Mouse (Mus musculus) neural tube, embryonic 14.5 days (tissue): ENCODE results near the gene Slc4a4. TPM values are rescaled to one million over a fixed set of nuclear protein-coding genes. Genes with fewer than 3 reads are reported as not detected.
"Not testable (repeated sequence)": the region's sequence is repeated elsewhere in the genome, so short reads cannot be mapped to it uniquely, and the experiment has no call there.

Experiments used
- ATAC-seq: fragments of 200-750 bp; cut with Nextera tagmentation; 2 replicates; pipeline ENCODE4 v1.8.0; 2017; ENCODE audit warnings: low read depth, mild to moderate bottlenecking, moderate TSS enrichment, moderate library complexity
- H3K27ac ChIP-seq: fragments of 300-500 bp; sonication (generic); 2 replicates; pipeline ENCODE4 v1.5.1; 2014; ENCODE audit warnings: low read depth, mild to moderate bottlenecking, control low read depth, low read length, moderate library complexity, mixed read lengths
- H3K27me3 ChIP-seq: fragments of 300-500 bp; sonication (generic); 2 replicates; pipeline ENCODE4 v1.6.1; 2014; ENCODE audit warnings: low read length; ENCODE audit not compliant: control insufficient read depth, insufficient read depth
- H3K36me3 ChIP-seq: fragments of 300-500 bp; sonication (generic); 2 replicates; pipeline ENCODE4 v1.6.1; 2014; ENCODE audit warnings: low read length, mixed read lengths; ENCODE audit not compliant: control insufficient read depth, insufficient read depth
- H3K4me1 ChIP-seq: fragments of 300-500 bp; sonication (generic); 2 replicates; pipeline ENCODE4 v1.6.1; 2014; ENCODE audit warnings: low read length; ENCODE audit not compliant: control insufficient read depth, insufficient read depth
- H3K4me2 ChIP-seq: fragments of 300-500 bp; sonication (generic); 2 replicates; pipeline ENCODE4 v1.6.1; 2014; ENCODE audit warnings: mild to moderate bottlenecking, low read depth, low read length, control low read depth
- H3K4me3 ChIP-seq: fragments of 300-500 bp; sonication (generic); 2 replicates; pipeline ENCODE4 v1.5.1; 2014; ENCODE audit warnings: low read depth, low read length, control low read depth, mixed read lengths
- H3K9ac ChIP-seq: fragments of 300-500 bp; sonication (generic); replicated peaks from 2 replicates; pipeline ENCODE4 v1.6.1; 2014; ENCODE audit warnings: low read depth, mild to moderate bottlenecking, control low read depth, low read length, mixed read lengths
- H3K9me3 ChIP-seq: fragments of 300-500 bp; sonication (generic); 2 replicates; pipeline ENCODE4 v1.6.1; 2016; ENCODE audit warnings: low read length; ENCODE audit not compliant: control insufficient read depth
- WGBS: fragments of 180-500 bp; shearing (Covaris S2); extraction: QIAGEN DNeasy Blood & Tissue Kit; methylation state at CpG from one replicate; pipeline ENCODE4 v1.1.7; 2014; 5-methylcytosine and 5-hydroxymethylcytosine counted together
- polyA plus RNA-seq: library from polyadenylated mRNA; unstranded; fragments of >200 nt; fragmentation: Nextera tagmentation; extraction: Ambion mirVana; gene quantifications from 2 replicates; pipeline ENCODE4 v1.2.1, GENCODE M21; 2014

Gene Slc4a4
- polyA plus RNA-seq, 1 experiment from 2014 or later, result 15.8 TPM

DNA sequence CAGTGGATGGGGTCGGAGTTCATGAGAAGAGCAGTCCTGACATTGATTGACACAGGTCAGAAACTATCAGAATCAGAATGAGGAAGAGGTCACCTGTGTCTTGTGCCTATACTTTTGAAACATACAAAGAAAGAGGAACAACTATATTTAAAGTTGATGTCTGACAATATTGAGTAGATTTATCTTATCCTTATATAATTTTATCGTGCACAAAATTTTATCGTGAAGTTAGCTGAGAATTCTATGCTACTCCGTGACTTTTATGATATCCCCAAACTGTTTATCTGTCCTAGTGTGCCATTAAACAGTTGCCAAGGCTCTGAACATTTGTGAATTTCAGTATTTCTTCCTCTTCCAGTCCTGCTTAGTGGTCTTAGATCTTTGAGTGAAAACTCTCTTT is 94.1 kb downstream of the Slc4a4 start:
- Histone ChIP-seq H3K36me3 (no peaks in the 10 kb centered on the region), H3K4me1 (no peaks in the 10 kb centered on the region), H3K4me3 (no peak overlapping the region), H3K27me3 (no peaks in the 10 kb centered on the region), H3K4me2 (no peak overlapping the region), H3K9me3 (no peaks in the 10 kb centered on the region), H3K9ac (no peak overlapping the region), H3K27ac (no peak overlapping the region)
- 97% methylated on average over 4 of the region's 4 CpGs for WGBS
- ATAC-seq, result no peak

DNA sequence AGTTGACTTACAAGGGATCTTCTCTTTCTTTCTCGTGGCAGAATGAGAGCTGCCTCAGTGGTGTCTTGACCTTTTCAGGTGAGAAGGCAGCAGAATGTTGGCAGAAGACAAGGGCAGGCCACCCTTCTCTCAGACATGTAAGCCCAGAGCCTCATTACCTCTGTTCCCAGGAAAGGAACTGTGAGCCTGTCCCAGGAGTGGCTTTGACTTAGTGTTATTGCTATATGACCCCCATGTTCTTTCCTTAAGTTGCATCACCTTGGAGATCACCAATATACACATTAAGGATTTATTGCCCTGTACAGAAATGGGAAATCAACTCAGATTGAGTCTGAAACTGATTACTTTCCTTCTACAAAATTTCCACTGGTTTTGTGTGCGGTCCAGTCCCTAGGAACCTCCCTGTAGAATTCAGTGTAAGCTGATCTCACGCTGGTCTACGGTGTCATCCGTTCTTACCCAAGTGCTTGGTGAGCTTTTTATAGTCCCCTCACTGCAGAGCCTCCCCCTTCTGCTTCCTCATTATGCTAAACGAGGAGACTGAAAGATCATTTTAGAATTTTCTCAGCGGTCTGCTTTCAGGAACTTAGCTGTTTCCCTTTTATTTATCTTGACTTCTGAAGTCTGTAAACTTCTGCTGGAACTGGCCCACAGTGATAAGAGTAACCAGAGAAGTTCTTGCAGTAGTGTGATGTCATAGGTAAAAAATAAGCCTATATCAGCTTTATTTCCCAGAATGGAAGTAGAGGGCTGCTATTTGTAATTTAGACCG is 94.8 kb downstream of the Slc4a4 start:
- 39% methylated on average over 8 of the region's 8 CpGs for WGBS
- H3K4me3 ChIP-seq, result no peak overlapping the region
- no peak overlapping the region for H3K9ac ChIP-seq
- no peak overlapping the region for H3K27ac ChIP-seq
- no peaks in the 10 kb centered on the region for H3K9me3 ChIP-seq
- no peaks in the 10 kb centered on the region for H3K36me3 ChIP-seq
- no peaks in the 10 kb centered on the region for H3K4me1 ChIP-seq
- no peak overlapping the region for H3K4me2 ChIP-seq
- ATAC-seq, result no peak
- H3K27me3 ChIP-seq, result no peaks in the 10 kb centered on the region

DNA sequence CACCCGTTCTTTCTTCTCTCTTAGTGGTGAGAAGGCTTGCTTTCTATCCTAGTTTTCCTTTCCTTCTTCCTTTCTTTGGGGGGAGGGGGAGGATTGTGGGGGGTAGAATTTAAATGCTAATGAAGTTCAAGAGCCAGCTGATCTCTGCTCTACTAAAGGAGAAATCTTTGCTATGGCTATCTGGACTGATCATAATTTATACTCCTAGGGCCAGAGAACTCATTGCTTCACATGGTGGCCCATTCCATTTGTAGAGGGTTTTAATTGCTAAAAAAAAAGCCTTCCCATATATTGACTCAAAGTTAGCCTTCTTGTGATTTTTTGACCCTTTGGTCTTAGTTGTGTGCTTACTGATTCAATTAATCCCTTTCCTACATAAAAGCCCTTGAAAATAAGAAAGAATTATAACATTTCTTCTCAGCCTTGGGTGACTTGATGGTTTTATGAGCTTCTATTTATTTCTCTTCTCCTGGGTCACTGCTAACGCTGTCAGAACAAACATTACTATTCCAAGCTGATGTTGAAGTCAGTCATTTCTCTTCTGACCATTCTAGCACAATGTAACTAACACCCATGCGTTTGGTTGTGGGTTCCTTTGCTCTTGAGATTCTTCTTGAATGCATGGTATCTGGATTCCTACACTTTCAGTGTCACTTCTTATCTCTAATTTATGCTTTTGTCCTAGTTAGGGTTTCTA is 95.6 kb downstream of the Slc4a4 start:
- Histone ChIP-seq H3K9ac (no peak overlapping the region), H3K4me1 (no peaks in the 10 kb centered on the region), H3K9me3 (no peaks in the 10 kb centered on the region), H3K27me3 (no peaks in the 10 kb centered on the region), H3K27ac (no peak overlapping the region), H3K4me2 (no peak overlapping the region), H3K4me3 (no peak overlapping the region), H3K36me3 (no peaks in the 10 kb centered on the region)
- ATAC-seq, result no peak
- 58% methylated on average over 3 of the region's 3 CpGs for WGBS

DNA sequence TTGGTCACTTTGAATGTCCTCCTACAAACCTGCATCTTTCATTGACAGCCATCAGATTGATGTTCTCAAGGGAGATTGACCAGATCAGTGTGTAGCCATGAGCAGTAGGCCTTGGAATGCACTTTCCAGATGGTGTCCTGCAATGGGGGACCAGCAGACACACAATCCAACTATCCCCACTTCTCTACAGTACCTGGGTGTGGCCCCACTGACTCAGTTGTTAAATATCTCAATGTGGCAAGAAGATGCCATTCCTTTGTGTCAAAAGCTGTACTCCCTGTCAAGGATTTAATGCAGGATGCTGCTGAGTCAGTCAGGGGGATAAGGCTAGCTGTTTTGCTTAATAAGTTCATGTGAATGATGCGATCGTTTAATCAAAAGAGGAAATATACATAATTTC is 96.6 kb downstream of the Slc4a4 start:
- Histone ChIP-seq H3K9me3 (no peaks in the 10 kb centered on the region), H3K4me3 (no peak overlapping the region), H3K4me2 (no peak overlapping the region), H3K4me1 (no peaks in the 10 kb centered on the region), H3K27ac (no peak overlapping the region), H3K9ac (no peak overlapping the region), H3K36me3 (no peaks in the 10 kb centered on the region), H3K27me3 (no peaks in the 10 kb centered on the region)
- 86% methylated on average over 2 of the region's 2 CpGs for WGBS
- no peak for ATAC-seq

DNA sequence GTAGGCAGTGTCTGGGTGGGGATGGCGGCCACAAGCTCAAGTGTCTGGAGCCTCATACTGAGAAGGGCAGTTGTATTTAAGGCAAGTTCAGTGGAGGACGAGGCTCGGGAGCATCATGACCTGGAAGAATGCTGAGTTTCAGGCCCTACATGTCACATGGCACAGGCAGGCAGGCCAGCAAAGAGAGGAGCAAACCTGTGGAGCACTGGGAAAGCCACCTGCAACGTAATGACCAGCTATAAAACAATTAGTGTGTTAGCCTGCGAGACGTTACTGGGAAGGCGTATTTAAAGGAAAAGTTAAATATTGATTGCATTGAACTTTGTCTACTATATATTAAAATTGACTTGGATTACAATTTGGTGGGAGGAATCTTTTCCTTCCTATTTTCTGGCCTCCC is 97.0 kb downstream of the Slc4a4 start:
- Histone ChIP-seq H3K4me3 (no peak overlapping the region), H3K27ac (no peak overlapping the region), H3K27me3 (no peaks in the 10 kb centered on the region), H3K36me3 (no peaks in the 10 kb centered on the region), H3K4me1 (no peaks in the 10 kb centered on the region), H3K9me3 (no peaks in the 10 kb centered on the region), H3K9ac (no peak overlapping the region), H3K4me2 (no peak overlapping the region)
- WGBS, result 40% methylated on average over 7 of the region's 7 CpGs
- no peak for ATAC-seq

DNA sequence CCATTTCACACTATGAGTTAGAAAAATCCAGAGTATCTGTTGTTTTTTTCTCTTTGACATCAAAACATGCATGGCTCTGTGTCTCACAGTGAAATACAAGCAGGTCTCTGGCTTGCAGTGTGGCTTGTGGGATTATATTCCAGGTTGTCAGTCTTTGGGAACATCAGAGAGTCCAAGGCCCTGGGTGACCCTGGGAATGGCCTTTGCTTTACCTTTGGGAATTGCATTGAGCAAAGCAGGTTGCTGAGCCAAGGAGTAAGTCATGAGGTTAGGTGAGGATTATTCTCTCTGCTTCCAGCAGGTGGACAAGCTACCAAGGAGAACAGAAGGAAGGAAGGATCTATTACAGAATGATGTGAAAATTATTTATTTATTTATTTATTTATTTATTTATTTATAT is 102.4 kb downstream of the Slc4a4 start:
- no peak for ATAC-seq
- Histone ChIP-seq H3K36me3 (no peaks in the 10 kb centered on the region), H3K4me3 (no peak overlapping the region), H3K9ac (no peak overlapping the region), H3K4me1 (no peaks in the 10 kb centered on the region), H3K4me2 (no peak overlapping the region), H3K9me3 (no peaks in the 10 kb centered on the region), H3K27me3 (no peaks in the 10 kb centered on the region), H3K27ac (no peak overlapping the region)

DNA sequence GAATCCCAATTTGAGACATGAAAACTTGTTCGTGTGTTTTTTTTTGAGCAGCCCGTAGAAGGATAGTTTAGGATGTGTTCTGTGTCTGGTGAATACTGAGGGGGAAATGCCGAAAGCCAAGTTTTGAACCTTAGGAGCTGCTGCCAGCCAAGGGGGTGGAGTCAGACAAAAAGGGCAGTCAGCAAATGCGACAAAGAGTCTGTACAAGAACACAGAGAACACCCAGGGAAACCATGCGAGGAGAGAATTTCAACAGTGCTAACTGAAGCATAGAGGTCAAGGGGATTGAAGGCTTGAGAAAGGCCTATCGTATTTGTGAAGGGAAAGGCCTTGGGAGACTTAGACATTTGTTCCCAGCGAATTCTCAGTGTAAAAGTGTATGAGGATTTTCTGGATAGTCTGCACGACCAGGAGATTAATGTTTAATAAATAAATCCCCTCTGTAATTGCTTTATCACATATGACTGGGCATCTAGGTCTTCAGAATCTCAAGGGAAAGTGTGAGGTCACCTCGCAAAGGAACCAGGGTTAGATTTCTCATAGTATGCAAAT is 103.7 kb downstream of the Slc4a4 start:
- Histone ChIP-seq H3K27ac (no peak overlapping the region), H3K36me3 (no peaks in the 10 kb centered on the region), H3K27me3 (no peaks in the 10 kb centered on the region), H3K9me3 (no peaks in the 10 kb centered on the region), H3K4me1 (no peaks in the 10 kb centered on the region), H3K4me3 (no peak overlapping the region), H3K4me2 (no peak overlapping the region), H3K9ac (no peak overlapping the region)
- 78% methylated on average over 9 of the region's 9 CpGs for WGBS
- no peak for ATAC-seq

DNA sequence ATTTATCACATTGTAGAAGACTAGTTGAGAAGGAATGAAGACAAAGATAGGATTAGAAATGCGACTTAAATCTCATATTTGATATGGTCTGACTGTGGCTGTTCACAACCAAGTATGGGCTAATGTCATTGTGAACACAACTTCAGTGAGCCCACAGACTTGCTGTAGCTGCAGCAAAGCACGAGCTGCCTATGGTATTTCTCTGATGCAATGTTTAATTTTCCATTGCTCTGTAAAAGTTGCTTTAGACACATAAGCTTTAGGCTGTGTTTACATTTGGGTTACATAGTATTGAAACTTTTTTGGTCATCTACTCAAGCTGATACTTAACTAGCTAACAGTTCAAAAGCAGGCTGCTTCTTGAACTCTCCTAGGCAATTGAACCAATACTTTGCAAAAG is 104.7 kb downstream of the Slc4a4 start:
- not testable (repeated sequence) for H3K4me1 ChIP-seq, H3K27ac ChIP-seq, H3K9ac ChIP-seq, ATAC-seq, H3K9me3 ChIP-seq, H3K27me3 ChIP-seq, H3K36me3 ChIP-seq, H3K4me3 ChIP-seq, H3K4me2 ChIP-seq
- WGBS, result 92% methylated on average over 2 of the region's 2 CpGs

DNA sequence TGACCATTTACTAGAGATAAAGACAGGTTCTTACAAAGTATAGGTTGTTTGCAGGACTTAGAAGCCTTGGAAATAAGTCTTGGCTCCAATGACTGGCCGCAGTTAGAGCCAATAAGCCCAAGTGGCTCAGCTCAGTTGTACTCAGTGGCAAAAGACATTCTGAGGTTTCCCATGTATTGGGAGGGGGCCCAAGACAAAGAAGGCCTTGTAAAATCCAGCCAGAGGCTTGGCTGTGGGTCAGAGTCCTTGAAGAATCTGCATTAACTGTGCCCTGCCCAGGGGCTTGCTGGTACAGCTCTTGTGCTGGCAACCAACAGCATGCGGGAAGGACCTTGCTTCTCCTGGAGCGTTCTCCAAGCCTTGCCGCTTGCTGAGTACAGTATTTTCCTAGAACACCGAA is 107.9 kb downstream of the Slc4a4 start:
- H3K9ac ChIP-seq, result no peak overlapping the region
- H3K4me3 ChIP-seq, result no peak overlapping the region
- no peaks in the 10 kb centered on the region for H3K9me3 ChIP-seq
- no peak overlapping the region for H3K4me2 ChIP-seq
- H3K27me3 ChIP-seq, result no peaks in the 10 kb centered on the region
- H3K36me3 ChIP-seq, result no peaks in the 10 kb centered on the region
- no peaks in the 10 kb centered on the region for H3K4me1 ChIP-seq
- no peak overlapping the region for H3K27ac ChIP-seq
- peak; percentile 58 for ATAC-seq
- 92% methylated on average over 5 of the region's 5 CpGs for WGBS
